In genomic region chr6:22356086-22356507, GRCm38 (mm10) we compare ENCODE assay signal across 7 mouse cellular contexts. TPM values are rescaled to one million over a fixed set of nuclear protein-coding genes. Genes with fewer than 3 reads are reported as not detected.
DNase-seq lines count a peak whose midpoint lies in the region; ATAC-seq lines count a peak whose summit lies in the region.

Gene Fam3c (minus strand): TSS chr6:22356243.

- H3K4me3 ChIP-seq in intestine, embryonic 16.5 days (ENCODE audit: low read length), result peak within 1 kb of the TSS; percentile 87
- H3K4me3 ChIP-seq in midbrain, embryonic 11.5 days (ENCODE audit: low read depth, low read length), result peak within 1 kb of the TSS; percentile 70

- peaks cover 3% of the 10 kb centered on the region; the same call in 1 of the 2 replicates for H3K4me1 ChIP-seq in intestine, embryonic 16.5 days (ENCODE audit: control insufficient read depth, insufficient read depth, low read length)
- H3K4me1 ChIP-seq in midbrain, embryonic 11.5 days (ENCODE audit: control insufficient read depth, insufficient read depth, low read length), result peaks cover 3% of the 10 kb centered on the region; the same call in 1 of the 2 replicates

- WGBS in intestine, embryonic 16.5 days, result under 1% methylated on average over 25 of the region's 38 CpGs
- under 1% methylated on average over 37 of the region's 38 CpGs for WGBS in midbrain, embryonic 11.5 days

- H3K4me2 ChIP-seq in intestine, embryonic 16.5 days (ENCODE audit: low read depth, low read length), result peak within 1 kb of the TSS; percentile 64
- H3K4me2 ChIP-seq in midbrain, embryonic 11.5 days, result peak within 1 kb of the TSS; percentile 60

- no peaks in the 10 kb centered on the region for H3K36me3 ChIP-seq in intestine, embryonic 16.5 days (ENCODE audit: control insufficient read depth, insufficient read depth, low read length)
- H3K36me3 ChIP-seq in midbrain, embryonic 11.5 days (ENCODE audit: control insufficient read depth, insufficient read depth, low read length), result no peaks in the 10 kb centered on the region

- H3K27ac ChIP-seq in intestine, embryonic 16.5 days (ENCODE audit: low read length), result peak within 1 kb of the TSS; percentile 88
- peak within 1 kb of the TSS; percentile 72 for H3K27ac ChIP-seq in midbrain, embryonic 11.5 days (ENCODE audit: low read depth, low read length)

- peak within 1 kb of the TSS; percentile 93 for H3K9ac ChIP-seq in intestine, embryonic 16.5 days (ENCODE audit: low read depth, low read length)
- peak within 1 kb of the TSS; percentile 89 for H3K9ac ChIP-seq in midbrain, embryonic 11.5 days (ENCODE audit: low read length)

- H3K9me3 ChIP-seq in intestine, embryonic 16.5 days (ENCODE audit: control insufficient read depth, low read length), result no peaks in the 10 kb centered on the region
- no peaks in the 10 kb centered on the region for H3K9me3 ChIP-seq in midbrain, embryonic 11.5 days (ENCODE audit: control insufficient read depth, low read length)

- H3K27me3 ChIP-seq in intestine, embryonic 16.5 days (replicated peaks; ENCODE audit: control insufficient read depth, insufficient read depth, low read length), result no peaks in the 10 kb centered on the region
- no peaks in the 10 kb centered on the region for H3K27me3 ChIP-seq in midbrain, embryonic 11.5 days (ENCODE audit: control insufficient read depth, insufficient read depth, low read length)

- peak; percentile 98 for DNase-seq in adrenal gland, adult 2 months
- DNase-seq in embryo, embryonic 11.5 days (ENCODE audit: low read depth, low spot score), result peak; percentile 91
- DNase-seq in gastrocnemius, postnatal 4 days (ENCODE audit: low spot score in 2 of 2), result peak; percentile 96
- DNase-seq in left cerebral cortex, postnatal 36 days (ENCODE audit: low spot score in 2 of 2), result peak; percentile 93
- DNase-seq in midbrain, embryonic 11.5 days (ENCODE audit: low spot score, missing footprints), result peak; percentile 100
- DNase-seq in skeletal muscle tissue, adult 2 months (ENCODE audit: low read depth, low spot score), result peak; percentile 88

- intact Hi-C loops in left cerebral cortex, postnatal 36 days (cut with DNase I), result no loop called here

- ATAC-seq in intestine, embryonic 16.5 days, result peak; percentile 98
- peak; percentile 99 for ATAC-seq in midbrain, embryonic 11.5 days (ENCODE audit: low FRiP score)

RNA-seq across cellular contexts. Expression of gene Fam3c, which starts in this region (rescaled TPM):
- 10 to 100 TPM; 35.9 to 56.1 TPM for total RNA-seq in adrenal gland, adult 2 months (2021)
- 1.2 and 2.4 TPM in 2 replicates for polyA plus RNA-seq in adrenal gland, adult 2 months (2012; rRNA removed)
- total RNA-seq in gastrocnemius, postnatal 4 days (2021), result 10 to 100 TPM; 51.1 to 51.3 TPM
- polyA plus RNA-seq in intestine, embryonic 16.5 days (2015; fragmentation: Nextera tagmentation; extraction: Ambion mirVana), result 35.6 and 36.9 TPM in 2 replicates
- total RNA-seq in left cerebral cortex, postnatal 36 days (2021), result 10 to 100 TPM; 86.8 to 88.0 TPM
- 31.2 and 34.3 TPM in 2 replicates for polyA plus RNA-seq in midbrain, embryonic 11.5 days (2014; fragmentation: Nextera tagmentation; extraction: Ambion mirVana)

Comparison
In these comparisons a context has a peak if more than half of its experiments do, and no peak if none do; other contexts are left out.
1. Peak in every context shown above with its lines: DNase-seq, ATAC-seq, H3K4me3 ChIP-seq and H3K27ac ChIP-seq.